Mouse (Mus musculus) heart, embryonic 16.5 days (tissue): ENCODE results near the gene P2ry12. TPM values are rescaled to one million over a fixed set of nuclear protein-coding genes. Genes with fewer than 3 reads are reported as not detected.

Experiments
- ATAC-seq: fragments of 200-750 bp; cut with Nextera tagmentation; replicated peaks from 2 replicates; pipeline ENCODE4 v1.8.0; 2017; ENCODE audit warnings: moderate number of reproducible peaks; ENCODE audit not compliant: insufficient read depth, low FRiP score; ENCODE audit errors: extremely low read depth
- H3K27ac ChIP-seq: fragments of 300-500 bp; sonication (generic); 2 replicates; pipeline ENCODE4 v1.5.1; 2014; ENCODE audit warnings: mild to moderate bottlenecking, low read length, control low read depth, moderate library complexity
- H3K27me3 ChIP-seq: fragments of 300-500 bp; sonication (generic); 2 replicates; pipeline ENCODE4 v1.6.1; 2014; ENCODE audit warnings: low read length, mixed read lengths; ENCODE audit not compliant: control insufficient read depth, insufficient read depth
- H3K36me3 ChIP-seq: fragments of 300-500 bp; sonication (generic); 2 replicates; pipeline ENCODE4 v1.6.1; 2014; ENCODE audit not compliant: control insufficient read depth, insufficient read depth
- H3K4me1 ChIP-seq: fragments of 300-500 bp; sonication (generic); 2 replicates; pipeline ENCODE4 v1.6.1; 2014; ENCODE audit warnings: low read length, mixed read lengths; ENCODE audit not compliant: control insufficient read depth, insufficient read depth
- H3K4me2 ChIP-seq: fragments of 300-500 bp; sonication (generic); 2 replicates; pipeline ENCODE4 v1.6.1; 2014; ENCODE audit warnings: low read depth, mild to moderate bottlenecking, control low read depth, low read length
- H3K4me3 ChIP-seq: fragments of 300-500 bp; sonication (generic); 2 replicates; pipeline ENCODE4 v1.5.1; 2014; ENCODE audit warnings: mild to moderate bottlenecking, control low read depth, low read length
- H3K9ac ChIP-seq: fragments of 300-500 bp; sonication (generic); 2 replicates; pipeline ENCODE4 v1.6.1; 2014; ENCODE audit warnings: low read length, control low read depth
- H3K9me3 ChIP-seq: fragments of 300-500 bp; sonication (generic); replicated peaks from 2 replicates; pipeline ENCODE4 v1.6.1; 2016; ENCODE audit warnings: low read length; ENCODE audit not compliant: control insufficient read depth
- WGBS: fragments of 180-500 bp; shearing (Covaris S2); extraction: QIAGEN DNeasy Blood & Tissue Kit; methylation state at CpG from one replicate; pipeline ENCODE4 v1.1.7; 2014; 5-methylcytosine and 5-hydroxymethylcytosine counted together
- polyA plus RNA-seq: library from polyadenylated mRNA; unstranded; fragments of >200 nt; fragmentation: Nextera tagmentation; extraction: Ambion mirVana; gene quantifications from 2 replicates; pipeline ENCODE4 v1.2.1, GENCODE M21; 2015

P2ry12 gene
- polyA plus RNA-seq, 1 experiment from 2014 or later = 1.0 TPM

DNA sequence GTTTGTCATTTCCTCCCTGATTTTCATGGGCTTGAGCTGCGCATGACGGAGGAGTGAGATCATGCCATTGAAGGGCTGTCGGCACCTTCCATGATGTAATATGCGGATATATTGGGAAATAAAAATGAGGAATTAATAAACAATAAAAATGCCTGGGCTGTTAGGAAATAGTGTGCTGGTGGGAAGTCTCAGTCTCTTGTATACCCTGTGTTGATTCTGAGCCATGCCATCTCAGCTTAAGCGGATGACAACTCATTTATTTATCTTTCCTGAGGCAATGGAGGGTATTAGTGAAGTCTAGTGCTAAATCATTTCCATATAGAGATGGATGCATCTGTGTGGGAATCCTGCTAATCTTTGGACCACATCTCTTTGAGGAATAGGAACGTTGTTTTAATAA is 14.6 kb downstream of the P2ry12 start:
- Histone ChIP-seq H3K4me3 (no peak overlapping the region), H3K9ac (no peak overlapping the region), H3K27ac (no peak overlapping the region), H3K27me3 (no peaks in the 10 kb centered on the region), H3K4me2 (no peak overlapping the region), H3K9me3 (no peaks in the 10 kb centered on the region), H3K36me3 (no peaks in the 10 kb centered on the region), H3K4me1 (peaks cover 9% of the 10 kb centered on the region)
- WGBS = 87% methylated on average over 6 of the region's 6 CpGs
- ATAC-seq = no peak

DNA sequence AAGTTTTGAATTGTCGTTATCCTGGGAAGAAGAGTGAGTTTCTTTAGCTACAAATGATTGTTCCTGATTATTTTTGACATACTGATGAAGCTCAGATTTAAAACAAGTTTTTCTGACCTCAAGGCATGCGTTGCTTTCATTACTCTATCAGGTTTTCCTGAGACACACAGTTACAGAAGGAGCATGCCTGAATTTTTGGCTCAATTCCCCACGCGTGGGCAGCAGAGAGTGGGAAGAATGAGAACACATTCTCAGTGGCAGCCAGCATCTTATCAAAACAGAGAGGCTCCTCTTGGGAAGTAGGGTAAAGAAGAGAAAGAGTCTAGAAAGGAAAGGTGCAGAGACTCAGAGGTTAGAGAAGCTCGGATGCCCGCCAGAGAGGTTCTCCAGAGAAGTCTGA is 19.3 kb downstream of the P2ry12 start:
- no peaks in the 10 kb centered on the region for H3K27me3 ChIP-seq
- H3K9me3 ChIP-seq = no peaks in the 10 kb centered on the region
- WGBS = 40% methylated on average over 6 of the region's 6 CpGs
- no peaks in the 10 kb centered on the region for H3K36me3 ChIP-seq
- no peak overlapping the region for H3K9ac ChIP-seq
- no peak overlapping the region for H3K4me2 ChIP-seq
- peaks cover 11% of the 10 kb centered on the region for H3K4me1 ChIP-seq
- ATAC-seq = no peak
- H3K4me3 ChIP-seq = no peak overlapping the region
- peak overlapping the region; percentile 23; the same call in 1 of the 2 replicates for H3K27ac ChIP-seq

DNA sequence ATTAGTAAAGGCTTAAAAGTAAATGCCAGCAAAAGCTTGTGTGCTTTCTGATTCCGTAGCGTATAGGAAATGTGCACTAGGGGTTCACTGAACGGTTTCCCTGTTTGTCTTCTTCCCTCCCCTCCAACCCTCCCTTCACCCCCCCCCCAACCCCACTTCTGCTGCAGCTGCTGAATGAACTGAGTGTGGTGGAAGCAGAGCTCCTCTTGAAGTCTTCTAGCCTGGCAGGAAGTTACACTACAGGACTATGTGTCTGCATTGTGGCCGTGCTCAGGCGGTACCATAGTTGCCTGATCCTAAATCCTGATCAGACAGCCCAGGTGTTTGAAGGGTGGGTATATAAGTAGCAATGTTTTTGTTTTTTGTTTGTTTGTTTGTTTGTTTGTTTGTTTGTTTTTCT is 27.8 kb downstream of the P2ry12 start:
- 70% methylated on average over 5 of the region's 5 CpGs for WGBS
- ATAC-seq = peak; percentile 70; the same call in 1 of the 2 replicates
- no peaks in the 10 kb centered on the region for H3K36me3 ChIP-seq
- no peaks in the 10 kb centered on the region for H3K27me3 ChIP-seq
- H3K9me3 ChIP-seq = no peaks in the 10 kb centered on the region
- peaks cover 3% of the 10 kb centered on the region; the same call in 1 of the 2 replicates for H3K4me1 ChIP-seq
- no peak overlapping the region for H3K27ac ChIP-seq
- H3K4me2 ChIP-seq = no peak overlapping the region
- H3K9ac ChIP-seq = no peak overlapping the region
- no peak overlapping the region for H3K4me3 ChIP-seq

DNA sequence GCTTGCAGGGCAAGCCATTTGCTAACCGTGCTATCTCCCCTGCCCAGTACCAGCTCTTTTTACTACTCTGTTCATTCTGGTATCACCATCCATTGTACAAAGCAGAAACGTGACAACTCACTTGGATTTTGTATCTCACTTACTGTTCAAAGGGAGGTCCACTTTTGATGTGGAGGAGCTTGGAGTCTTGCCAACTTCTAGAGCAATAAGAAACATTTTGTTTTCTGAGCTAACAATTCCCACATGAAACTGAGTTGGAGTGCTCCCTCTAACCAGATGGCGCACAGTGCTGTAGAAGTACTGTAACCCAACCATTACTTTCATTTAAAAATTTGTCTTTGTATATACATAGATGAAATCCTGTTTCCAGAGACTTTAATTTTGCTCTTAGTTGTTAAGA is 31.8 kb downstream of the P2ry12 start:
- H3K4me2 ChIP-seq = no peak overlapping the region
- no peak overlapping the region for H3K9ac ChIP-seq
- H3K36me3 ChIP-seq = no peaks in the 10 kb centered on the region
- whole genome bisulfite sequencing = 41% methylated on average over 3 of the region's 3 CpGs
- H3K27ac ChIP-seq = no peak overlapping the region
- peaks cover 16% of the 10 kb centered on the region for H3K4me1 ChIP-seq
- no peak for ATAC-seq
- H3K9me3 ChIP-seq = no peaks in the 10 kb centered on the region
- no peak overlapping the region for H3K4me3 ChIP-seq
- H3K27me3 ChIP-seq = no peaks in the 10 kb centered on the region

DNA sequence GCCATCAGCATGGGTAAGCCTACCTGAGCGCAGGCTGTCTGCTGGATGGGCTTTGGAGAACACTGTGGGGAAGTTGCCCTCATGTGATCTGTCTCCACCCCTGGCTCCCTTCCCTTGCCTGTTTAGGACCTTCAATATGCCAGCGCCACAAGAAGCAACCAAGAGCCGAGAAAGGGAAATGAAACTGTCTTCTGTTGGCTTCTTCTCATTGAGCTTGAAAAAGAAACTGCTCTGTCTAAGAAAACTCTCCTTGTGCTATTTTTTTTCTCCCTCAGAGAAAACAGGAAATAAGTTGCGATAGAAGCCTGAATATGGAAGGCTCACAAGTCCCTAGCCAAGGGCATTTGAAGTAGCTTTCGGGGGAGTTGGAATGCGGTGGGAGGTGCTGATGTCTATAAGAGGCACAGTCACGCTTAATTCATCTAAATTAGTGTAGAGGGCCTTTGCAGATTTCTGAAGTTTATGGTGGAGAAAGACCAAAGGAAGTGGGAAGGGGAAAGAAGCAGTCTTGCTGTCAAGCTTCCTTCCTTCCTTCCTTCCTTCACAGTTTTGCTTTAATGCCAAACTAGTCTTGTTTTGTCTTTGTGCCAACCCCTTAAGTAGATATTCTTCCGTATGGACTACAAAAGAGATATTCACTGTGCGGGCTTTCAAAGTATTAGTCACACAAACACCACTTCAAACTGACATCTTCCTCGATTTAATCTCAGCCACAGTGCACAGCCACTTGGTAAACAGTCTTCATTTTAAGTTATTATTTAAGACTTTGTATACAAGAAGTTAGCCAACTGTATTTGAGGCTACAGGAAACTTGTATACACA is 33.7 kb downstream of the P2ry12 start:
- H3K4me2 ChIP-seq = peak overlapping the region; percentile 39
- H3K9ac ChIP-seq = no peak overlapping the region
- H3K4me1 ChIP-seq = peaks cover 16% of the 10 kb centered on the region
- no peaks in the 10 kb centered on the region for H3K36me3 ChIP-seq
- H3K4me3 ChIP-seq = peak overlapping the region; percentile 10; the same call in 1 of the 2 replicates
- H3K9me3 ChIP-seq = no peaks in the 10 kb centered on the region
- peak; percentile 69 for ATAC-seq
- no peaks in the 10 kb centered on the region for H3K27me3 ChIP-seq
- peak overlapping the region; percentile 60 for H3K27ac ChIP-seq
- WGBS = 22% methylated on average over 10 of the region's 10 CpGs

DNA sequence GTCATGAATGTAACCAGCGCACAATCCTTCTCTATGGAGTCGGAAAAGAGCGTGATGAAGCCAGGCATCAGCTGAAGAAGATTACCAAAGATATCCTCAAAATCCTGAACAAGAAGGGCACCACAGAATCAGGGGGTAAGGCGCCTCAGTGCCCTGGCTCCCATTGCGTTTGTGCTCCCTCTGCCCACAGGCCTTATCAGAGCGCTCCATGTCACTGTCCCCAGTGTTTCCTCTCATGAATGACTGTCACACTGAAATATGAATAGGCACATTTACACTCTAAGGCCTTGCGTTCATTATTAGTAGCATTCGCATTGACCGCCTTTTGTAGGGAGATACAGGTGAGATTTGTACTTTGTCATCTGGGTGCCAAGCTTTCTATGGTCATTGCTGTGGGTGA is 35.0 kb downstream of the P2ry12 start:
- no peaks in the 10 kb centered on the region for H3K27me3 ChIP-seq
- no peak overlapping the region for H3K4me2 ChIP-seq
- H3K4me1 ChIP-seq = peaks cover 16% of the 10 kb centered on the region
- H3K9ac ChIP-seq = no peak overlapping the region
- no peak for ATAC-seq
- no peak overlapping the region for H3K27ac ChIP-seq
- no peaks in the 10 kb centered on the region for H3K36me3 ChIP-seq
- H3K9me3 ChIP-seq = no peaks in the 10 kb centered on the region
- WGBS = 90% methylated on average over 9 of the region's 9 CpGs
- H3K4me3 ChIP-seq = no peak overlapping the region

DNA sequence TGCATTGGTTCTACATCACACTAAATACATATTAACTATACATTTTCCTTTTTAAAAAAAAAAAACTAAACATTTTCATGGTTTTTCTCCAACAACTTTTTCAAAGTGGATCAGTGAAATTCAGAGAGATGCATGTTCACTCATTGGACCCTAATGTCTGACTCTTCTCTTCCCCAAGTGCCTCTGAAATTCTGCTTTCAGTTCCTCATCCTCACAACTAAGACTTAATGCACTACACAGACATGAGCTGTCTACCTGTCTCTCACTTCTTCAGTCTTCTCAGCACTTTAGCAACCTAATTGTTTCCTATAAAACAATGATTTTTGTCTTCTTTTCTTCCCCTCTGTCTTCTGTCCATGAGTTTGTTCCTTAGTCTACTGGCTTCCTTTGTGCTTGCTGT is 37.3 kb downstream of the P2ry12 start:
- H3K9ac ChIP-seq = no peak overlapping the region
- no peak overlapping the region for H3K27ac ChIP-seq
- H3K9me3 ChIP-seq = no peaks in the 10 kb centered on the region
- no peaks in the 10 kb centered on the region for H3K36me3 ChIP-seq
- ATAC-seq = no peak
- no peak overlapping the region for H3K4me2 ChIP-seq
- H3K4me3 ChIP-seq = no peak overlapping the region
- peaks cover 13% of the 10 kb centered on the region for H3K4me1 ChIP-seq
- no peaks in the 10 kb centered on the region for H3K27me3 ChIP-seq

DNA sequence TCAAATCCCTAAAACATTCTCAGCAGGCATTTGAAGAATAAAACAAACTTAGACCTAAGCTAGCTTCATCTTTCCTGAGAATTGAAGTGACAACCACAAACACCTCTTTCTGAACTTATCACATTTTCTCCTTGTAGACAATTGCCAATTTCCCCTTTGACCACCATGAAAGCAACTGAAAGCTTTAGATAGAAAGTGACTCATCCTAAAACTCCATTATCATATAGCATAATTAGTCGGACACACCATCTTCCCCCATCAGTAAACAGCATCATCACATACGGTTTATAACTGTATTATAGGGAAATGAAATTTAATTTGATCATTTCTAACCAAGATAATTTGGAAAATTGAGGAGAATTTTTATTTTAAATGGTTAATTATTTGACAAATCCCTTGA is 40.4 kb downstream of the P2ry12 start:
- WGBS = 89% methylated on average over 2 of the region's 2 CpGs
- no peak for ATAC-seq
- H3K36me3 ChIP-seq = no peaks in the 10 kb centered on the region

DNA sequence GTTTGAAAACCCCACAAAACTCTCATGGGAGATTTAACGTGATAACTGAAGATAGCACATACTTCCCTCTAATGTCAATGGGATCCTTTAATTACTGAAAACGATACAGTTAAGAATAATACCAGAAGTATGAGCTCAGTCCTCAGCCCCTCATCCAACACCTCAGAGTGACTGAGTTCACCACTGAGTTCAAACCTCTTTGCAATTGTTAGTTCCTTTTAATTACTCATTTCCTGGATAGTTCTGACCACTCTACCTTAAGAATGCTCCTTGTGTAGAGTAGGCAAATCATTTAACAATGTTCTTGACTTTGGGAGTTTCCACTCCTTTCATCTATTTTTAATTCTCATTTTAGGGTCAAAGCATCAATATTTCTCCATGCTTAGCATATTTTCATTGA is 43.3 kb downstream of the P2ry12 start:
- H3K4me3 ChIP-seq = no peak overlapping the region
- H3K27ac ChIP-seq = no peak overlapping the region
- no peak overlapping the region for H3K4me2 ChIP-seq
- H3K9me3 ChIP-seq = no peaks in the 10 kb centered on the region
- H3K4me1 ChIP-seq = no peaks in the 10 kb centered on the region
- ATAC-seq = no peak
- H3K9ac ChIP-seq = no peak overlapping the region
- no peaks in the 10 kb centered on the region for H3K36me3 ChIP-seq
- WGBS = 71% methylated on average over 2 of the region's 2 CpGs
- H3K27me3 ChIP-seq = no peaks in the 10 kb centered on the region

More for the DNA sequence above, 40.4 kb downstream of the P2ry12 start:
- Histone ChIP-seq H3K4me3 (no peak overlapping the region), H3K4me1 (no peaks in the 10 kb centered on the region), H3K4me2 (no peak overlapping the region), H3K27ac (no peak overlapping the region), H3K27me3 (no peaks in the 10 kb centered on the region), H3K9ac (no peak overlapping the region), H3K9me3 (no peaks in the 10 kb centered on the region)
